Mouse (Mus musculus) midbrain, embryonic 13.5 days (tissue): Measurements from ENCODE around the gene Cyp27a1. TPM values are rescaled to one million over a fixed set of nuclear protein-coding genes. Genes with fewer than 3 reads are reported as not detected.

Source experiments
- ATAC-seq: fragments of 200-750 bp; cut with Nextera tagmentation; 2 replicates; pipeline ENCODE4 v1.8.0; 2017; ENCODE audit warnings: mild to moderate bottlenecking, moderate TSS enrichment, moderate library complexity
- H3K27ac ChIP-seq: fragments of 300-500 bp; sonication (generic); 2 replicates; pipeline ENCODE4 v1.5.1; 2015; ENCODE audit warnings: inconsistent platforms, mild to moderate bottlenecking, moderate library complexity
- H3K27me3 ChIP-seq: fragments of 300-500 bp; sonication (generic); 2 replicates; pipeline ENCODE4 v1.6.1; 2015; ENCODE audit warnings: mild to moderate bottlenecking, inconsistent platforms
- H3K36me3 ChIP-seq: fragments of 300-500 bp; sonication (generic); 2 replicates; pipeline ENCODE4 v1.6.1; 2015; ENCODE audit warnings: mild to moderate bottlenecking, inconsistent platforms
- H3K4me1 ChIP-seq: fragments of 300-500 bp; sonication (generic); replicated peaks from 2 replicates; pipeline ENCODE4 v1.6.1; 2015; ENCODE audit warnings: inconsistent platforms
- H3K4me2 ChIP-seq: fragments of 300-500 bp; sonication (generic); replicated peaks from 2 replicates; pipeline ENCODE4 v1.6.1; 2015; ENCODE audit warnings: moderate library complexity, mild to moderate bottlenecking, inconsistent platforms
- H3K4me3 ChIP-seq: fragments of 300-500 bp; sonication (generic); replicated peaks from 2 replicates; pipeline ENCODE4 v1.5.1; 2015; ENCODE audit warnings: mild to moderate bottlenecking, inconsistent platforms
- H3K9ac ChIP-seq: fragments of 300-500 bp; sonication (generic); replicated peaks from 2 replicates; pipeline ENCODE4 v1.6.1; 2015; ENCODE audit warnings: mild to moderate bottlenecking, inconsistent platforms
- H3K9me3 ChIP-seq: fragments of 300-500 bp; sonication (generic); 2 replicates; pipeline ENCODE4 v1.6.1; 2016; ENCODE audit warnings: mild to moderate bottlenecking, inconsistent platforms
- WGBS: fragments of 180-500 bp; shearing (Covaris S2); methylation state at CpG from one replicate; pipeline ENCODE4 v1.1.7; 2015; 5-methylcytosine and 5-hydroxymethylcytosine counted together
- polyA plus RNA-seq: library from polyadenylated mRNA; unstranded; fragments of >200 nt; fragmentation: Nextera tagmentation; extraction: Ambion mirVana; gene quantifications from 2 replicates; pipeline ENCODE4 v1.2.1, GENCODE M21; 2015

The Cyp27a1 gene
- polyA plus RNA-seq, 1 experiment from 2014 or later: 2.9 TPM

DNA sequence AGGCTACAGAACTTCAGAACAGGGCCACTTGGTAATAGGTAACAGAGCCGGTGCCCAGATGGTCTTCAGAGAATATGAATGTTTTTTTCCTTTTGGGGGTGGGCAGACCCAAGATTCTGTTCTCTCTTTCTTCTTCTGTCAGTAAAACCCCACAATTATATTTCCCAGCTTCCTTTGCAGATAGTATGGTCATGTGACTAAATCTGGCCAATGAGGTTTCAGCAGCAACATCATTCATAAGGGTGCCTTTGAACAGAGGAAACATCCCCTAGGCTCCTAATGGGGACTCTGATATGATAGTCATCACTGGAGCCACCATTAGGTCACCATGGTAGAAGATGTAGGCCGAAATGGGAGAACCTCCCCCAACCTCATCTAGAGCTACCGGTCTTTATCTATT is 39.5 kb downstream of the Cyp27a1 start:
- no peaks in the 10 kb centered on the region for H3K9me3 ChIP-seq
- WGBS: 97% methylated on average over 3 of the region's 3 CpGs
- H3K27ac ChIP-seq: no peak overlapping the region

DNA sequence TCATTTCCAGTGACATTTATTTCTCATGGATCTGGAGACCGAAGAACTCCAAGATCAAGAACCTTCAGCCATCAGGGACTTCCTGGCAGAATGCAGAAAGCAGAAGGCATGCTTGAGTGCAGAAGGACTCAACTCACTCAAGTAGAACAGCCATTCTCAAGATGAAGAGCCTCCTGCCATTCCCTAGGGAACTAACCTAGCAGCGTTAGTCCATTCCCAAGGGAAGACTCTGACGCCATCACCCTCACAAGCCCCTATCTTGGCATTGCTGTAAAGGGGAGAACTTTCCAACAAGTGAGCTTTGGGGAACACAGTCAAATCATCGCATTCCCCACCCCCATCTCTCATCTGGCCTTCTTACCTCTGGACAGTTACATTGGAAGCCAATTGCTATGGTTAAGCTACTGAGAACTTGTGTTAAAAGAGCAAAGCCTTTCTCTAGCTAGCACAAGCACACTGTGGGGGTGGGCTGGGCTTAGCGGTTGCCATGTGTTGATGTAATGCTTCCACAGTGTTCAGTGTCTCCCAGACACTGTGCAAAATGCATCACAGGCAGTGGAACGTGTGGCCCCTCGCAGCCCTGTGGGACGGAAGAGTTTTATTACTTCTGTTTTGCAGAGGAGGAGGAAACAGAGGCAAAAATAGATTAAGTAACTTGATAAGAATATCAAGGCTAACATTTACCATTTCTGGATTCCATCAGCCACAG is 40.0 kb downstream of the Cyp27a1 start:
- Histone ChIP-seq H3K9me3 (no peaks in the 10 kb centered on the region), H3K27ac (no peak overlapping the region), H3K4me3 (no peak overlapping the region), H3K4me1 (0 out of 2 replicates have a peak, but pooled peaks cover 4% of the 10 kb centered on the region), H3K36me3 (no peaks in the 10 kb centered on the region), H3K9ac (no peak overlapping the region), H3K27me3 (peaks cover 9% of the 10 kb centered on the region; the same call in 1 of the 2 replicates), H3K4me2 (no peak overlapping the region)
- no peak for ATAC-seq
- 93% methylated on average over 8 of the region's 8 CpGs for WGBS

More for the DNA sequence above, 39.5 kb downstream of the Cyp27a1 start:
- Histone ChIP-seq H3K36me3 (no peaks in the 10 kb centered on the region), H3K9ac (no peak overlapping the region), H3K4me3 (no peak overlapping the region), H3K4me1 (0 out of 2 replicates have a peak, but pooled peaks cover 4% of the 10 kb centered on the region), H3K4me2 (no peak overlapping the region), H3K27me3 (peaks cover 11% of the 10 kb centered on the region)
- ATAC-seq: no peak

DNA sequence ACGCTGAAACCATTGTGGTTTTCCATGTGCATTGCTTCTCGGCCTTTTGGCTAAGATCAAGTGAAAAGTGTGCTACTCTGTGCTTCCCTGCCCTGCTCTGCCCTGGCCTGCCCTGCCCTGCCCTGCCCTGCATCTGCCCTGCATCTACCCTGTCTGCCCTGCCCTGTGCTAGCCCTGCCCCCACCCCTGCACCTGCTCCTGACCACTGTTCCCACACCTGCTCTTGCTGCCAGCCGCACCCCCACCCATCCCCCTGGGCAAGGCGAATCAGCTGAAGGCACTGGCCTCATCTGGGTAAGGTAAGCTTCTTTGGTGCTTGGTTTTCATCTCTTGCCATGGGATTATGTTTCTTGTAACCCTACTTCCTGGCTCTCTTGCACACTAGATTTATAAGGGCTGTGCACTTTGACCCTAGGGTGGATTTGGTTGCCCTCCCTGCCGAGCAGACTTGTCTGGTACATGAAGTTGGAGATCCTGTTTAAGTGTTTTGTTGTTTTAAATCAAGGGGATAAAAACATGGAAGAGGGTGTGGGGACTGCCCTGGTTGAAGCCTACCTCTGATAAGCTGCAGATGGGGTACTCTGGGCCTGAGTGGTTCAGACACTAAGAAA is 40.9 kb downstream of the Cyp27a1 start:
- no peak for ATAC-seq

DNA sequence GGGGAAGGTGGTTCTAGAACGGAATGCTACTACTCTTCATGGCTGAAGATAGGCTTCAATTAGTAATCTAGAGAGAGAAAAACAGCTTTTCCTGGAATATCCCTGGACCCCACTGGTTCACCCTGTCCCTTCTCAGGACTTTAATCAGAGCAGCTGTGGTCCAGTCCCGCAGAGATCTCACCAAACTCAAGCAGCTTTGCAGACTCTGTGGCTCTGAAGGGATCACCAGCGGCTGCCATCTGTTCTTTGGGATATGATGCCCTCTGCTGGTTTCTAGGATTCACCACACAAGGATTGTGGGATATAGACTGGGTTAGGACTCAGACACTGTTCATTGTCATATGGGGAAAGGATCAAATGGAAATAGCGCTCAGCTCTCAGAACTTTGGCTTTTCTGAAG is 46.4 kb downstream of the Cyp27a1 start:
- peaks cover 24% of the 10 kb centered on the region for H3K27me3 ChIP-seq
- no peaks in the 10 kb centered on the region for H3K9me3 ChIP-seq
- no peak overlapping the region for H3K9ac ChIP-seq
- ATAC-seq: no peak
- H3K4me2 ChIP-seq: no peak overlapping the region
- WGBS: 26% methylated on average over 4 of the region's 4 CpGs
- H3K27ac ChIP-seq: no peak overlapping the region
- H3K4me3 ChIP-seq: no peak overlapping the region
- no peaks in the 10 kb centered on the region for H3K4me1 ChIP-seq
- H3K36me3 ChIP-seq: no peaks in the 10 kb centered on the region

More for the DNA sequence above, 40.9 kb downstream of the Cyp27a1 start:
- Histone ChIP-seq H3K27me3 (peaks cover 2% of the 10 kb centered on the region; the same call in 1 of the 2 replicates), H3K36me3 (no peaks in the 10 kb centered on the region), H3K27ac (no peak overlapping the region), H3K9me3 (no peaks in the 10 kb centered on the region), H3K4me2 (no peak overlapping the region), H3K9ac (no peak overlapping the region), H3K4me3 (no peak overlapping the region), H3K4me1 (no peaks in the 10 kb centered on the region)
- 79% methylated on average over 5 of the region's 5 CpGs for WGBS

DNA sequence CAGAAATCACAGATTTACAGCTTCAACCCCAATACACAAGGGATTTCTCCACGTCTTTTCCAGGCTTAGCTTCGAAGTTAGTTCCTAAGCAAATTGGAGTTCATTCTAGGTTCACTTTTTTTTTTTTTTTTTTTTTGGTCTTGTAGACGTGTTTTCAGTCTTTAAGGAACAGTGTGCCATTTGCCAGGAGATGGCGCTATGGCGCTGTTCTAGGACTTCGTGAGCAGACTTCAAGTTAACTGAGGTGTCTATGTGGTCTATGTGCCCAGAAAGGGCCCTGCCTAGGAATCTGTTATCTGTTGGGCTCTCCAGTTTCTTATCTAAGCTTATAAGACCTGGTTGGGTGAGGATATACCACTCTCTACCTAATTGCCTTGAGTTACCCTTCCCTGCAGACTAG is 49.7 kb downstream of the Cyp27a1 start:
- Histone ChIP-seq H3K27me3 (peaks cover 40% of the 10 kb centered on the region), H3K9me3 (no peaks in the 10 kb centered on the region), H3K4me3 (no peak overlapping the region), H3K4me2 (no peak overlapping the region), H3K4me1 (no peaks in the 10 kb centered on the region), H3K27ac (no peak overlapping the region), H3K36me3 (no peaks in the 10 kb centered on the region), H3K9ac (no peak overlapping the region)
- 7% methylated on average over 6 of the region's 6 CpGs for WGBS
- ATAC-seq: no peak

DNA sequence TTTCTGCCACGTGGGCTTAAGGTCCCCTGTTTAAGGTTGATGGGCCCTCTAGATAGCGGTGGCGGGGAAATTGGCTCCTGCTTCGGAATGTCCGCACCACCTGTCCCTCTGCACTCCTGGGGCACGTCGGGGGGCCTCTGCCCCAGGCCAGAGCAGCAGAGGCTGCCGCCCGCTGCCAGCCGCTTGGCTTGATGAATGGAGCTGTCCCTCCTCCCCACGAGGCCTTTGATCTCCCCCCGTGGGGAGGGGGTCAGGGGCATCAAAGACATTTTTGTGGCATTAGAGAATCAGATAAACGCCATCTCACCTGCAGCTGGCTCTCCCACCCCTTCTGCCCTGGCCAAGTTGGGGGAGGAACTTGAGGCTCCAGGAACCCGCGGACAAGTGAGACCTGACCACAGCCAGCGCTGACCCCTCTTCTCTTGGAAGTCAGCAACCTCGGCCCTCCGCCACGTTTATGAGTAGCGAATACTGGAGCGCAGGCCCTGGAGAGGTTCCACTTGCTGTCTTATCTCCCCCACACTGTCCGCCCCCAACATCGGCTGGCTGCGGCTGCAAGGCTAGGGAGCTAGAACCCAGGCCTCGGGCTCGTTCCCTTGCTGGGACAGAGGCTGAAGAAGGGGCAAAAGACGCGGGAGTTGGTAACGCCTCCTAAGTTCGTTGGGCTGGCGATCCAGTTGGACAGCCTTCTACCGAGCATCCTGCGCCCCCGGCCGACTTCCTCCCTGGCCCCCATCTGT is 57.5 kb downstream of the Cyp27a1 start:
- peak overlapping the region; percentile 56; the same call in 1 of the 2 replicates for H3K9ac ChIP-seq
- H3K4me3 ChIP-seq: peak overlapping the region; percentile 47
- no peaks in the 10 kb centered on the region for H3K9me3 ChIP-seq
- H3K4me2 ChIP-seq: peak overlapping the region; percentile 83
- WGBS: under 1% methylated on average over 35 of the region's 35 CpGs
- H3K36me3 ChIP-seq: no peaks in the 10 kb centered on the region
- H3K4me1 ChIP-seq: peaks cover 35% of the 10 kb centered on the region
- H3K27ac ChIP-seq: no peak overlapping the region
- peaks cover 91% of the 10 kb centered on the region for H3K27me3 ChIP-seq
- no peak for ATAC-seq

DNA sequence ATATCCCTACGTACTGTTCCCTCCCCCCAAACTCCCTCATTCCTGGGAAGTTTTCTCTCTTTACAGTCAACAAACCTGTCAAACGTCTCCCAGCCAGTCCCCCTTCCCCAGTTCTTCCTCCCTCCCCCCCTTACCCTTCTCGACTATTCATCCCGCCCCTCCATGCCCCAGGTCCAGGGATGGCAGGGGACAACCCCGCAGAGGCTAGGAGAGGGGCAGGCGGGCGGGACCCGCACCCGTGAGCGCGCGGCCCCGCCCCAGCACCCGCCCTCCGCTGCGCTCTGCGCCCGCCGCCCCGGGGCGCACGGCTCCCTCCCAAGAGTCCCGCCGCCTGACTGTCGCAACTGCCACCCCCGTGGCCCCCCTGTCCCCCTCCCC is 58.1 kb downstream of the Cyp27a1 start:
- 2% methylated on average over 25 of the region's 26 CpGs for WGBS
- no peak for ATAC-seq
- H3K36me3 ChIP-seq: no peaks in the 10 kb centered on the region

DNA sequence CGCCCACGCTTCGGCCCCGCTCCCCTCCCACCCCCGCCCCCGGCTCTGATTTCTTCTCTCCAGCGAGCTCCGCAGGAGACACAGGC is 58.3 kb downstream of the Cyp27a1 start, which contains the start of gene Wnt6:
Wnt6 (plus strand) TSS at position 48 of the 86 bp plus-strand sequence.
- Histone ChIP-seq H3K9ac (peak within 1 kb of the TSS; percentile 56), H3K4me3 (peak within 1 kb of the TSS; percentile 47), H3K27ac (no peak within 1 kb of the TSS), H3K9me3 (no peaks in the 10 kb centered on the region), H3K4me2 (peak within 1 kb of the TSS; percentile 83), H3K36me3 (no peaks in the 10 kb centered on the region), H3K4me1 (peaks cover 35% of the 10 kb centered on the region), H3K27me3 (peaks cover 93% of the 10 kb centered on the region)
- WGBS: 5% methylated on average over 8 of the region's 8 CpGs
- no peak for ATAC-seq

More for the DNA sequence above, 58.1 kb downstream of the Cyp27a1 start:
- peaks cover 92% of the 10 kb centered on the region for H3K27me3 ChIP-seq
- peak overlapping the region; percentile 56 for H3K9ac ChIP-seq
- peak overlapping the region; percentile 47 for H3K4me3 ChIP-seq
- H3K4me2 ChIP-seq: peak overlapping the region; percentile 83
- H3K4me1 ChIP-seq: peaks cover 35% of the 10 kb centered on the region
- H3K9me3 ChIP-seq: no peaks in the 10 kb centered on the region
- H3K27ac ChIP-seq: no peak overlapping the region

DNA sequence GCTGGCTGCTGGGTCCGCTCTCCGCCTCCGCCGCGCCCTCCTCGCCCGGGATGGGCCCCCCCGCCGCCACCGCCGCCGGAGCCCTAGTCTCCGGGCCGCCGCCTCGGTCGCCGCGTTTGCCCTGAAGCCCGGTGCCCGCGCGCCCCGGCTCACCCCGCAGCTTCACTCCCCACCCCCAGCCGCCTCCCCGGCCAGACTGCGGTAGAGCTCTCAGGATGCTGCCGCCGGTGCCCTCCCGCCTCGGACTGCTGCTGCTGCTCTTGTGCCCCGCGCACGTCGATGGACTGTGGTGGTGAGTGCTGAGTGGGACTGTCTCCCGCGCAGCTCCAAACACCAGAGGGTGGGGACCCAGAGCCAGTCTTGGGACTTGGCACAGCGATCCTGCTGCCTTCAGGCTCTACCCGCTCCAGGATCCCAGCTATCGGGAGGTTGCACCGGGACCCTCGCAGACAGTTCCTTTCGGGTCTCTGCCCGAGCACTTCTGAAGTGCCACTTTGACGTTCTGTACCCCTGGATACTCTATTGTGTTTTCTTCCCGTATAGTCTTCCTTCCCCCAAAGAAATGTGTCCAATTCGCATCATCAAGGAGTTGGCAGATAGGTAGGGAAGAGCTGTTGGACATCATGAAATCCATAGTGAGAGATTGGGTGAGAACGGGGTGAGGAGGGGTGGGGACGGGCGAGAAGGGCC is 58.7 kb downstream of the Cyp27a1 start:
- Histone ChIP-seq H3K9me3 (no peaks in the 10 kb centered on the region), H3K4me2 (peak overlapping the region; percentile 83), H3K27me3 (peaks cover 97% of the 10 kb centered on the region), H3K4me3 (peak overlapping the region; percentile 47), H3K9ac (peak overlapping the region; percentile 56), H3K4me1 (peaks cover 35% of the 10 kb centered on the region), H3K27ac (no peak overlapping the region), H3K36me3 (no peaks in the 10 kb centered on the region)
- ATAC-seq: peak; percentile 21; the same call in 1 of the 2 replicates
- WGBS: under 1% methylated on average over 46 of the region's 51 CpGs

DNA sequence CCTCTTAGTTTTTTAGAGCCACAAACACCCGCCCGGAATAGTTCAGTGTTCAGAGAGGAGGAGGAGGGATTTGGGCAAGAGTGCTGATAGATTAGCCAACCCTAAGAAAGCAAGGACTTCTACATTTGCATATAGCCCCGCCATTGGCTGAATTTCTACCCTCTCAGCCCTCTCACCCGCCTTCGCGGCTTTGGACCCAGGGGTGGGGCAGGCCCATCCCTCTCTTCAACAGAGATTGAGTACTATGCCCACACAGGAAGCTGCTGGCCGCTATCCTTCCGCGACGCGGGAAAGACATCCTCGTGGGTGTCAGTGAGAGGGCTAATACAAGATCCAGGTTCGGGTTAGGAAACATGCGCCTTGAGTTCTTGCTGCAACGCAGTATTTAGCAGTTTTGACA is 59.8 kb downstream of the Cyp27a1 start:
- H3K4me3 ChIP-seq: peak overlapping the region; percentile 47; the same call in 1 of the 2 replicates
- whole genome bisulfite sequencing: under 1% methylated on average over 15 of the region's 15 CpGs

DNA sequence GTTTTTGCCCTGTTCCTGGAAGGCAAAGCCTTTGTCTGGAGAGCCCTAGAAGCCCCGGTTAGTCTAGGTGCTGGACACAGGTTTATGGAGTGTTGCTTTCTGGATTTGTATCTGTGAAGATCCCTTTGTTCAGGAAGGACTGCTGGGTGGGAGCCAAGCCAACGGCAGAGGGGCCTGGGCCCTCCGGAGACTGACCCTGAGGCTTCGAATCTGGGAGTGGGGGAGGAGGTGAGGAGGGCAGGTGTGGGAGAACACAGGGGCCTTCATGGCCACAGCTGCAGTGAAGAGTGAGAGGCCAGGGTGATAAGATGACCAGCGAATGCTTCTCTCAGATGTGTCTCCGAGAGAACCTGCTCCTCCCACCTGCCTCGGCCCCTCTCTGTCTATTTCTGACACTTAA is 60.7 kb downstream of the Cyp27a1 start:
- Histone ChIP-seq H3K27ac (no peak overlapping the region), H3K4me1 (peaks cover 35% of the 10 kb centered on the region), H3K4me3 (no peak overlapping the region), H3K27me3 (peaks cover 99% of the 10 kb centered on the region), H3K9me3 (no peaks in the 10 kb centered on the region), H3K9ac (no peak overlapping the region), H3K36me3 (no peaks in the 10 kb centered on the region), H3K4me2 (no peak overlapping the region)
- no peak for ATAC-seq
- 15% methylated on average over 7 of the region's 7 CpGs for WGBS

More for the DNA sequence above, 59.8 kb downstream of the Cyp27a1 start:
- ATAC-seq: peak; percentile 80
- Histone ChIP-seq H3K27me3 (peaks cover 100% of the 10 kb centered on the region), H3K36me3 (no peaks in the 10 kb centered on the region), H3K27ac (no peak overlapping the region), H3K4me1 (peaks cover 35% of the 10 kb centered on the region), H3K9ac (no peak overlapping the region), H3K9me3 (no peaks in the 10 kb centered on the region), H3K4me2 (peak overlapping the region; percentile 83)

DNA sequence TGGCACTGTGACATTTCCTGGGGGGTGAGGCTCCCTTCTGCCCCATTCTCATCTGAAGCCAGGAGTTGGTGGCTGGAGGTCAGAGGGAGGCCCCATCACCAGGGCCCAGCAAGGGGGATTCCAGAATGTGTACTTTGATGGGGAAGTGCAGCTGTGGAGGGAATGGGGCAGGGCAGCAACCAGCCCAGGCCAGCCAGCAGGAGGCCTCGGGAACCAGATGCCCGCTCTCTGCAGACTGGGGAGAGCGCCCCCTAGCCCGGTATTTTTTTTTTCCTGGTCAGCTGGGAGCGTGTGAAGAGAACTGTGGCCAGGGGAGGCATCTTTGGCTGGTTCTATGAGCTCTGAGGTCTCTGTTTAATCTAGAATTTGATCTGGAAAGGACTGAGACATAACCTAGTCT is 62.4 kb downstream of the Cyp27a1 start:
- WGBS: 7% methylated on average over 5 of the region's 5 CpGs
- H3K9me3 ChIP-seq: no peaks in the 10 kb centered on the region

More for the DNA sequence above, 62.4 kb downstream of the Cyp27a1 start:
- Histone ChIP-seq H3K4me3 (no peak overlapping the region), H3K36me3 (no peaks in the 10 kb centered on the region), H3K9ac (no peak overlapping the region), H3K4me2 (no peak overlapping the region), H3K27ac (no peak overlapping the region), H3K27me3 (peaks cover 95% of the 10 kb centered on the region), H3K4me1 (peaks cover 32% of the 10 kb centered on the region)
- ATAC-seq: no peak
